Mouse (Mus musculus) effector memory CD4-positive, alpha-beta T cell, adult 5 months (primary cell): ENCODE results near the gene Wdr12. TPM values are rescaled to one million over a fixed set of nuclear protein-coding genes. Genes with fewer than 3 reads are reported as not detected.

Experiments used
- polyA plus RNA-seq: library from polyadenylated mRNA; unstranded; fragments of 100-300 nt; shearing (Covaris generic); gene quantifications from one replicate; pipeline ENCODE4 v1.2.1, GENCODE M21; 2017

The Wdr12 gene
- polyA plus RNA-seq = 26.4 TPM

GRCm38 (mm10) chr1:60098024-60098781 is at the start of gene Wdr12, which contains the start of gene Carf:
TSS of gene Wdr12 (minus strand) at chr1:60098645.
TSS of gene Carf (plus strand) at chr1:60098247.

DNA sequence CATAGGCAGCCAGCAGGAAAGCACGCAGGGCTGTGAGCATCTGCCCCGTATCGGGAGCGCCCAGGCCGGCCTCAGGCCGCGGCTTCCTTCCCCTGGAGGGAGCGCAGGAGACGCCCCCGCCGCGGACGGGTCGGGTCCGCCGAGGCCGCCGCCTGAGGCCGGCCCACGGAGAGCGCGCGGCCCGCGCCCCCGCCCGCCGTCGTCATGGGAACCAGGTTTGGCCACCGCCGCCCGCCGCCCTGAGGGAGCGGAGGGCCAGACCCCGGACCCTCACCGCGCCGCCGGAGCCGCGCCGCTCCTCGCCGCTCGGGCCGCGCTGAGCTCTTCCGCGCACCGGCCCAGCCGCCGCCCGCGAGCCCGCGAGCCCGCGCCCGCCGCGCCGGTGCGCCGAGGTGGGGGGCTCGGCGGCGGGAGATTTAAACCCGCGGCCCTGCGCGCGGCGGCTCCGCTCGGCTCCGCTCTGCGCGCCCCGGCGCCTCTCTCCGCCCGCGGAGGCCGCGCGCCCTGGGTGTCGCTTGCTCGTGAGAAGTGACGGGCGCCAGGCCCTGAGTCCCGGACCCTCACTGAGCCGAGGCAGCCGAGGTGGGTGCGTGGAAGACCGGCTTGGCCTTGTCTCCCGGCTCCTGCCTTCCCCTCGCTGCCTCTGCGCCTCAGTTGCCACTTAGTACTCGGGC is 55.5 kb downstream of the Wdr12 start, which contains the start of gene Ica1l:
Gene Ica1l (minus strand): TSS at position 389 of the 674 bp plus-strand sequence.

Other genes starting within 250 kb of the Wdr12 start
- gene Fam117b, start 185.6 kb downstream of the Wdr12 start, polyA plus RNA-seq = 91.1 TPM
- 2.7 TPM for gene Ica1l, start 55.5 kb downstream of the Wdr12 start, polyA plus RNA-seq
- gene Carf, start 398 bp downstream of the Wdr12 start, polyA plus RNA-seq = 7.0 TPM
- gene Nbeal1, start 82.0 kb upstream of the Wdr12 start, polyA plus RNA-seq = 16.6 TPM
- 9.7 TPM for gene Cyp20a1, start 244.7 kb upstream of the Wdr12 start, polyA plus RNA-seq